Mouse (Mus musculus): ENCODE results near the gene Irf5. TPM values are rescaled to one million over a fixed set of nuclear protein-coding genes. Genes with fewer than 3 reads are reported as not detected.

Irf5 gene
- polyA plus RNA-seq, 1 experiment: 2.0 TPM

- H3K27ac ChIP-seq (ENCODE audit: insufficient read depth, low read length): no peak overlapping the region
- 7% methylated on average over 5 of the region's 5 CpGs for WGBS
- no peak overlapping the region for H3K4me3 ChIP-seq (replicated peaks; ENCODE audit: insufficient read depth, low read depth, low read length)
- H3K27me3 ChIP-seq (ENCODE audit: control insufficient read depth, insufficient read depth, low read length): no peaks in the 10 kb centered on the region
- peak; percentile 17 to 34 for DNase-seq
- H3K4me1 ChIP-seq (ENCODE audit: control insufficient read depth, insufficient read depth, low read length): no peaks in the 10 kb centered on the region
- TF ChIP-seq CTCF (IDR thresholded peaks at IDR 0.05; ENCODE audit: borderline replicate concordance, insufficient read depth, low read depth, low read length): peak; percentile 42
- no peak for TF ChIP-seq POLR2A (IDR thresholded peaks at IDR 0.05; ENCODE audit: borderline replicate concordance, insufficient read depth, low read length)
Observed at GRCm38 (mm10) chr6:29517139-29517538, 9.3 kb upstream of the Irf5 start.

- Histone ChIP-seq H3K27ac (ENCODE audit: insufficient read depth, low read length) (no peak overlapping the region), H3K4me1 (ENCODE audit: control insufficient read depth, insufficient read depth, low read length) (0 out of 2 replicates have a peak, but pooled peaks cover 3% of the 10 kb centered on the region), H3K27me3 (ENCODE audit: control insufficient read depth, insufficient read depth, low read length) (peaks cover 7% of the 10 kb centered on the region; the same call in 1 of the 2 replicates), H3K4me3 (replicated peaks; ENCODE audit: insufficient read depth, low read depth, low read length) (no peak overlapping the region)
- 79% methylated on average over 6 of the region's 6 CpGs for WGBS
- no peak for DNase-seq
- TF ChIP-seq CTCF (IDR thresholded peaks at IDR 0.05; ENCODE audit: borderline replicate concordance, insufficient read depth, low read depth, low read length) (no peak), POLR2A (IDR thresholded peaks at IDR 0.05; ENCODE audit: borderline replicate concordance, insufficient read depth, low read length) (no peak)
Observed at GRCm38 (mm10) chr6:29522626-29523300, 3.7 kb upstream of the Irf5 start.

GRCm38 (mm10) chr6:29523301-29524033 is 3.0 kb upstream of the Irf5 start:
- H3K4me3 ChIP-seq (replicated peaks; ENCODE audit: insufficient read depth, low read depth, low read length): no peak overlapping the region
- H3K27ac ChIP-seq (ENCODE audit: insufficient read depth, low read length): no peak overlapping the region
- 0 out of 2 replicates have a peak, but pooled peaks cover 3% of the 10 kb centered on the region for H3K4me1 ChIP-seq (ENCODE audit: control insufficient read depth, insufficient read depth, low read length)
- no peak for TF ChIP-seq CTCF (IDR thresholded peaks at IDR 0.05; ENCODE audit: borderline replicate concordance, insufficient read depth, low read depth, low read length)
- no peak for TF ChIP-seq POLR2A (IDR thresholded peaks at IDR 0.05; ENCODE audit: borderline replicate concordance, insufficient read depth, low read length)
- DNase-seq: no peak
- WGBS: 70% methylated on average over 12 of the region's 12 CpGs
- H3K27me3 ChIP-seq (ENCODE audit: control insufficient read depth, insufficient read depth, low read length): peaks cover 7% of the 10 kb centered on the region; the same call in 1 of the 2 replicates

GRCm38 (mm10) chr6:29524034-29524489 is 2.4 kb upstream of the Irf5 start:
- DNase-seq: no peak
- WGBS: 61% methylated on average over 6 of the region's 6 CpGs
- TF ChIP-seq CTCF (IDR thresholded peaks at IDR 0.05; ENCODE audit: borderline replicate concordance, insufficient read depth, low read depth, low read length): no peak
- Histone ChIP-seq H3K4me1 (ENCODE audit: control insufficient read depth, insufficient read depth, low read length) (0 out of 2 replicates have a peak, but pooled peaks cover 3% of the 10 kb centered on the region), H3K4me3 (replicated peaks; ENCODE audit: insufficient read depth, low read depth, low read length) (no peak overlapping the region), H3K27ac (ENCODE audit: insufficient read depth, low read length) (no peak overlapping the region), H3K27me3 (ENCODE audit: control insufficient read depth, insufficient read depth, low read length) (peaks cover 7% of the 10 kb centered on the region; the same call in 1 of the 2 replicates)

- Histone ChIP-seq H3K27me3 (ENCODE audit: control insufficient read depth, insufficient read depth, low read length) (peaks cover 7% of the 10 kb centered on the region; the same call in 1 of the 2 replicates), H3K27ac (ENCODE audit: insufficient read depth, low read length) (no peak overlapping the region), H3K4me1 (ENCODE audit: control insufficient read depth, insufficient read depth, low read length) (0 out of 2 replicates have a peak, but pooled peaks cover 3% of the 10 kb centered on the region), H3K4me3 (replicated peaks; ENCODE audit: insufficient read depth, low read depth, low read length) (no peak overlapping the region)
- no peak for DNase-seq
- TF ChIP-seq POLR2A (IDR thresholded peaks at IDR 0.05; ENCODE audit: borderline replicate concordance, insufficient read depth, low read length) (no peak), CTCF (IDR thresholded peaks at IDR 0.05; ENCODE audit: borderline replicate concordance, insufficient read depth, low read depth, low read length) (no peak)
- WGBS: 74% methylated on average over 6 of the region's 6 CpGs
Observed at GRCm38 (mm10) chr6:29525256-29525655, 1.2 kb upstream of the Irf5 start.

- no peak overlapping the region for H3K4me3 ChIP-seq (replicated peaks; ENCODE audit: insufficient read depth, low read depth, low read length)
- H3K27me3 ChIP-seq (ENCODE audit: control insufficient read depth, insufficient read depth, low read length): peaks cover 7% of the 10 kb centered on the region; the same call in 1 of the 2 replicates
- TF ChIP-seq CTCF (IDR thresholded peaks at IDR 0.05; ENCODE audit: borderline replicate concordance, insufficient read depth, low read depth, low read length): no peak
- TF ChIP-seq POLR2A (IDR thresholded peaks at IDR 0.05; ENCODE audit: borderline replicate concordance, insufficient read depth, low read length): no peak
- WGBS: 5% methylated on average over 34 of the region's 34 CpGs
- no peak overlapping the region for H3K27ac ChIP-seq (ENCODE audit: insufficient read depth, low read length)
- DNase-seq: no peak
- H3K4me1 ChIP-seq (ENCODE audit: control insufficient read depth, insufficient read depth, low read length): 0 out of 2 replicates have a peak, but pooled peaks cover 3% of the 10 kb centered on the region
Observed at GRCm38 (mm10) chr6:29527361-29528164, 1.1 kb downstream of the Irf5 start.

GRCm38 (mm10) chr6:29528165-29528505 is 1.7 kb downstream of the Irf5 start:
- no peak for DNase-seq
- Histone ChIP-seq H3K4me1 (ENCODE audit: control insufficient read depth, insufficient read depth, low read length) (0 out of 2 replicates have a peak, but pooled peaks cover 3% of the 10 kb centered on the region), H3K27ac (ENCODE audit: insufficient read depth, low read length) (no peak overlapping the region), H3K27me3 (ENCODE audit: control insufficient read depth, insufficient read depth, low read length) (peaks cover 7% of the 10 kb centered on the region; the same call in 1 of the 2 replicates), H3K4me3 (replicated peaks; ENCODE audit: insufficient read depth, low read depth, low read length) (no peak overlapping the region)
- WGBS: 12% methylated on average over 8 of the region's 8 CpGs
- no peak for TF ChIP-seq CTCF (IDR thresholded peaks at IDR 0.05; ENCODE audit: borderline replicate concordance, insufficient read depth, low read depth, low read length)
- no peak for TF ChIP-seq POLR2A (IDR thresholded peaks at IDR 0.05; ENCODE audit: borderline replicate concordance, insufficient read depth, low read length)

All from cerebellum, adult 2 months (tissue).